Mouse (Mus musculus): Measurements from ENCODE around the gene Fntb.

GRCm38 (mm10) chr12:76957688-76958087 lies 192.3 kb downstream of the Fntb start:
- no peak for TF ChIP-seq REST (IDR thresholded peaks at IDR 0.05; ENCODE audit: insufficient read depth, insufficient read length)
- no peak for TF ChIP-seq POLR2A (IDR thresholded peaks at IDR 0.05; ENCODE audit: insufficient read length, low read depth)

Data from myocyte (in vitro differentiated cells).